Mouse (Mus musculus): ENCODE measurements around the gene Stat2. TPM values are rescaled to one million over a fixed set of nuclear protein-coding genes. Genes with fewer than 3 reads are reported as not detected.
"Not testable (repeated sequence)": the region's sequence is repeated elsewhere in the genome, so short reads cannot be mapped to it uniquely, and the experiment has no call there.

The Stat2 gene
- total RNA-seq, 2 experiments from 2014 or later, result 32.0 to 32.1 TPM

- no peak for DNase-seq (ENCODE audit: low spot score in 2 of 2)
Observed at GRCm38 (mm10) chr10:128256328-128256727, 14.0 kb upstream of the Stat2 start.

GRCm38 (mm10) chr10:128258953-128259352 lies 11.4 kb upstream of the Stat2 start:
- DNase-seq (ENCODE audit: low spot score in 2 of 2), result no peak

GRCm38 (mm10) chr10:128259946-128260345 lies 10.4 kb upstream of the Stat2 start:
- no peak for DNase-seq (ENCODE audit: low spot score in 2 of 2)

GRCm38 (mm10) chr10:128260376-128260775 lies 10.0 kb upstream of the Stat2 start:
- not testable (repeated sequence) for DNase-seq (ENCODE audit: low spot score in 2 of 2)

- DNase-seq (ENCODE audit: low spot score in 2 of 2), result no peak
Observed at GRCm38 (mm10) chr10:128262300-128262699, 8.1 kb upstream of the Stat2 start.

GRCm38 (mm10) chr10:128263393-128264310 lies 6.7 kb upstream of the Stat2 start:
- DNase-seq (ENCODE audit: low spot score in 2 of 2), result no peak

- no peak for DNase-seq (ENCODE audit: low spot score in 2 of 2)
Observed at GRCm38 (mm10) chr10:128268371-128268770, 2.0 kb upstream of the Stat2 start, which contains the start of gene Apof. Apof (plus strand) TSS chr10:128268671.

- no peak for DNase-seq (ENCODE audit: low spot score in 2 of 2)
Observed at GRCm38 (mm10) chr10:128269206-128269910, 1.0 kb upstream of the Stat2 start.

GRCm38 (mm10) chr10:128270866-128271265 lies 507 bp downstream of the Stat2 start:
- no peak for DNase-seq (ENCODE audit: low spot score in 2 of 2)

- no peak for DNase-seq (ENCODE audit: low spot score in 2 of 2)
Observed at GRCm38 (mm10) chr10:128271883-128272282, 1.5 kb downstream of the Stat2 start.

- not testable (repeated sequence) for DNase-seq (ENCODE audit: low spot score in 2 of 2)
Observed at GRCm38 (mm10) chr10:128272819-128273439, 2.6 kb downstream of the Stat2 start.

- not testable (repeated sequence) for DNase-seq (ENCODE audit: low spot score in 2 of 2)
Observed at GRCm38 (mm10) chr10:128275374-128275773, 5.0 kb downstream of the Stat2 start.

- no peak for DNase-seq (ENCODE audit: low spot score in 2 of 2)
Observed at GRCm38 (mm10) chr10:128278158-128278557, 7.8 kb downstream of the Stat2 start.

- DNase-seq (ENCODE audit: low spot score in 2 of 2), result no peak
Observed at GRCm38 (mm10) chr10:128280943-128281342, 10.6 kb downstream of the Stat2 start.

GRCm38 (mm10) chr10:128281682-128282081 lies 11.3 kb downstream of the Stat2 start:
- no peak for DNase-seq (ENCODE audit: low spot score in 2 of 2)

- no peak for DNase-seq (ENCODE audit: low spot score in 2 of 2)
Observed at GRCm38 (mm10) chr10:128282886-128283450, 12.6 kb downstream of the Stat2 start.

GRCm38 (mm10) chr10:128283604-128284579 lies 13.5 kb downstream of the Stat2 start:
- DNase-seq (ENCODE audit: low spot score in 2 of 2), result peak in 1 of 2 experiments; percentile 70

- DNase-seq (ENCODE audit: low spot score in 2 of 2), result not testable (repeated sequence)
Observed at GRCm38 (mm10) chr10:128290594-128290993, 20.2 kb downstream of the Stat2 start.

- DNase-seq (ENCODE audit: low spot score in 2 of 2), result no peak
Observed at GRCm38 (mm10) chr10:128296370-128297090, 26.2 kb downstream of the Stat2 start.

Measured in layer of hippocampus, adult 18-20 months (tissue).